Mouse (Mus musculus) liver, embryonic 15.5 days (tissue): ENCODE results near the gene Hoxa4. TPM values are rescaled to one million over a fixed set of nuclear protein-coding genes. Genes with fewer than 3 reads are reported as not detected.

ENCODE experiments used
- ATAC-seq: fragments of 200-750 bp; cut with Nextera tagmentation; 2 replicates; pipeline ENCODE4 v1.8.0; 2017; ENCODE audit warnings: moderate number of reproducible peaks, mild to moderate bottlenecking, moderate library complexity; ENCODE audit not compliant: insufficient read depth
- H3K27ac ChIP-seq: fragments of 300-500 bp; sonication (generic); replicated peaks from 2 replicates; pipeline ENCODE4 v1.5.1; 2015; ENCODE audit warnings: mild to moderate bottlenecking, inconsistent platforms
- H3K27me3 ChIP-seq: fragments of 300-500 bp; sonication (generic); 2 replicates; pipeline ENCODE4 v1.6.1; 2015; ENCODE audit warnings: mild to moderate bottlenecking, inconsistent platforms
- H3K36me3 ChIP-seq: fragments of 300-500 bp; sonication (generic); replicated peaks from 2 replicates; pipeline ENCODE4 v1.6.1; 2015; ENCODE audit warnings: moderate library complexity, mild to moderate bottlenecking, inconsistent platforms
- H3K4me1 ChIP-seq: fragments of 300-500 bp; sonication (generic); replicated peaks from 2 replicates; pipeline ENCODE4 v1.6.1; 2015; ENCODE audit warnings: inconsistent platforms
- H3K4me2 ChIP-seq: fragments of 300-500 bp; sonication (generic); 2 replicates; pipeline ENCODE4 v1.6.1; 2015; ENCODE audit warnings: moderate library complexity, mild to moderate bottlenecking, inconsistent platforms
- H3K4me3 ChIP-seq: fragments of 300-500 bp; sonication (generic); replicated peaks from 2 replicates; pipeline ENCODE4 v1.5.1; 2015; ENCODE audit warnings: mild to moderate bottlenecking, inconsistent platforms
- H3K9ac ChIP-seq: fragments of 300-500 bp; sonication (generic); 2 replicates; pipeline ENCODE4 v1.6.1; 2015; ENCODE audit warnings: moderate library complexity, mild to moderate bottlenecking, inconsistent platforms
- H3K9me3 ChIP-seq: fragments of 300-500 bp; sonication (generic); replicated peaks from 2 replicates; pipeline ENCODE4 v1.6.1; 2016; ENCODE audit warnings: inconsistent platforms
- WGBS: fragments of 180-500 bp; shearing (Covaris S2); methylation state at CpG from one replicate; pipeline ENCODE4 v1.1.7; 2015; ENCODE audit warnings: mixed read lengths; ENCODE audit not compliant: insufficient replicate concordance; 5-methylcytosine and 5-hydroxymethylcytosine counted together
- microRNA counts: library from miRNA; unstranded; fragments of <30 nt; microRNA quantifications from one replicate; lab custom pipeline; 2016
- microRNA-seq: library from miRNA; unstranded; fragments of <30 nt; microRNA quantifications from one replicate; pipeline ENCODE4, GENCODE M21; 2016
- polyA plus RNA-seq: library from polyadenylated mRNA; unstranded; fragments of >200 nt; fragmentation: Nextera tagmentation; extraction: Ambion mirVana; gene quantifications from 2 replicates; pipeline ENCODE4 v1.2.1, GENCODE M21; 2015

Hoxa4 gene
- polyA plus RNA-seq, 1 experiment from 2014 or later = 0.07 TPM

DNA sequence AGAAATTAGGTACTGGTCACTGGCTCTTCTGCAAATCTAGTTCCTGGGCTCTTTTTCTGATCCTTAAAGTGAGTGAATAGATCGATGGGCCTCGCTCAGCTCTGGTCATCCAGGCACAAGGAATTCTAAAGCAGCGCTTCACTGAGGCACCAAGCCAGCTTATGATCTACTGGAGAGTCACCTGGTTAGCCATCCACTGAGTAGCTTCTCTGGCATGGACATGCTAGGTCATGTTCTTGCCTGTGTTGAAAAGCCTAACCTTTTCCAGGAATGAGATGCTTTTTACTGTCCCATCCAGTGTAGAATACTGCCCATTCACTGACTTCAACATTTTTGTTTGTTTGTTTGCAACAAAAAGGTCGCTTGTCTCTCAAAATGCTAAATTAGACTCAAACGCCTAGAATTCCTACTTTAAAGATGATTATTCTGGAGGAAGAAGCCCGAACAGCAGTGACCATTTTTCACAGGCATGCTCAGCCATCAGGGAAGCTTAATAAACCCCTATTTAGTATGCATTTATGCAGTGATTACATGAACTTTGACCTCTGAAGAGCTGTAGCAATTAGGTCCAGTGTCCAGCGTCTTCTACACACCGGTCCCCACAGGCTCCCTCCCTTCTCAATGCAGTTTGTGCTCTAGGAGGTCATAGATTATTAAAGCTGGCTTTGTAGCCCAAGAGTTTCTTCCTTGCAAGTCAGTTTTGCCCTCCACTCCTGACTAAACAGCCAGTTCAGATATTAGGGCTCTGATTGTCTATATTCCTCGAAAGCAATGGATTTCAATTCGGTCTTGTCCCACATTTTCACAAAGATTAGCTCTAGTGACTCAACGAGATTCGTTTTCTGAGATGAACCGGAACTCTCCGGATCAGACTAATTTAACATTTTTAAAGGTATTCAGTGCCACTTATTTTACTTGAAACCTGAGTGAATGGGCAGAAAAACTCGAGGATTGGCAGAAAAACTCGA lies 39.0 kb downstream of the Hoxa4 start:
- H3K4me1 ChIP-seq = no peaks in the 10 kb centered on the region; the same call in 1 of the 2 replicates
- H3K27me3 ChIP-seq = peaks cover 82% of the 10 kb centered on the region
- no peaks in the 10 kb centered on the region for H3K9me3 ChIP-seq
- WGBS = 21% methylated on average over 16 of the region's 16 CpGs
- H3K9ac ChIP-seq = no peak overlapping the region
- H3K27ac ChIP-seq = no peak overlapping the region
- H3K4me2 ChIP-seq = no peak overlapping the region
- ATAC-seq = no peak
- H3K4me3 ChIP-seq = no peak overlapping the region
- H3K36me3 ChIP-seq = no peaks in the 10 kb centered on the region

DNA sequence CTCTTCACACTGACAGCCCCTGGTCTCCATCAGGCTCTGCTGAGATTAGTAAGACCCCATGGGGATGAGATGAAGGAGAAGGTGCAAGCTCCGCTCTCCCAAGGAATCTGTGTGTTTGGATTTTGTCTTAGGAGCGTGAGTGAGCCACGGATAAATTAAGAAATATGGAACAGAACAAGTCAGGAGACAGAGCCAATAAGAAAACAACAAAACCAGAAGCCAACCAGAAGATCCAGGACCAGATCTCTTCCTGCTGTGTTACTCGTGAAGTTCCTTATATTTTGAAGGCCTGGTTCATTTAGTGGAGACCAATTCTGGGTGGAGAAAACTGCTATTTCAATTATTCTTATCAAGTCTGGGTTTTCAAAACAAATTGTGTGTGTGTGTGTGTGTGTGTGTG lies 40.0 kb downstream of the Hoxa4 start:
- Histone ChIP-seq H3K9ac (no peak overlapping the region), H3K27ac (no peak overlapping the region), H3K27me3 (peaks cover 79% of the 10 kb centered on the region), H3K36me3 (no peaks in the 10 kb centered on the region), H3K4me3 (no peak overlapping the region), H3K4me1 (no peaks in the 10 kb centered on the region; the same call in 1 of the 2 replicates), H3K9me3 (no peaks in the 10 kb centered on the region), H3K4me2 (no peak overlapping the region)
- no peak for ATAC-seq
- 26% methylated on average over 4 of the region's 4 CpGs for WGBS

DNA sequence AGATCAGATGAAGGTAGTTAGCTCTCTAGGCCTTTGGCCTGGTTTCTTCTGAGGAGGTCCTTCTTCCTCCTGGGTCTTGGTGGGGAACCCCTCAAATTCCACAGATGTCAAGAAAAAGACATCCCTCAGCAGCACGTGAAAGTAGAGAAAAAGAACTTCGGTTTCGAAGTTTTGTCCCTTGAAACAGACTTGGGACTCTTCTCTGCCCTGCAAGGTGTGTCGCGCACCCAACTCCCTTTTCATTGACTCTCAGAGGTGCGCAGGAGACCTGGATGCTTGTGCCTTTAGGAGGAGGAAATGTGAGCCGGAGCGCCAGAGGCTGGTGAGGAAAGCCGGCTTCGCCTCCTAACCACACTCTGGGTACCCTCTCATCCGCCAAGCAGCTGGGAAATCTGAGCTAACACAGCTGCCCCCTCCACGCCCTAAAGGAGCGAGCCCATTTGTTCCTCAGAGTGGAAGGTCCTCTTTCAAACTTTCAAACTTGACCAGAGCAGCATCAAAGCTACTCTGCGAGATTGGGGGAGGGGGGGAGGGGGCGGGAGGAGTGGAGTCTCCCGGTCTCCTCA lies 41.1 kb downstream of the Hoxa4 start:
- Histone ChIP-seq H3K27me3 (peaks cover 73% of the 10 kb centered on the region), H3K9ac (no peak overlapping the region), H3K4me1 (no peaks in the 10 kb centered on the region), H3K4me3 (no peak overlapping the region), H3K27ac (no peak overlapping the region), H3K36me3 (no peaks in the 10 kb centered on the region), H3K9me3 (no peaks in the 10 kb centered on the region), H3K4me2 (no peak overlapping the region)
- WGBS = 9% methylated on average over 16 of the region's 16 CpGs
- ATAC-seq = no peak

MicroRNA genes within 50 kb of the gene (microRNA counts, 519-probe panel; counts per million panel counts)
- 2,025 counts per million, percentile 24 among the panel's probes with 10 or more counts for microRNA mmu-miR-196b (lab: Ali Mortazavi, UCI)

Small RNA genes lying within 50 kb of the gene (microRNA-seq; reads per million reads assigned to microRNA genes)
- gene Mir196b = 700 reads per million, percentile 73 among the genes with 10 or more reads in this experiment

Other genes with a start within 250 kb of the Hoxa4 start
- 16.6 and 19.1 TPM in 2 replicates for gene Skap2, start 179.2 kb downstream of the Hoxa4 start, polyA plus RNA-seq
- 0.31 and 0.58 TPM in 2 replicates for gene Hoxa1, start 33.4 kb downstream of the Hoxa4 start, polyA plus RNA-seq
- gene Hoxa2, start 26.9 kb downstream of the Hoxa4 start, polyA plus RNA-seq = 0.29 and 0.37 TPM in 2 replicates
- 0.05 TPM in 2 replicates for gene 5730596B20Rik, start 14.3 kb downstream of the Hoxa4 start, polyA plus RNA-seq
- 0.41 and 0.74 TPM in 2 replicates for gene Hoxa5, start 12.8 kb upstream of the Hoxa4 start, polyA plus RNA-seq
- not detected in 2 replicates for gene Hoxa6, start 17.0 kb upstream of the Hoxa4 start, polyA plus RNA-seq
- gene Hoxa3, start 21.6 kb upstream of the Hoxa4 start, polyA plus RNA-seq = 0.18 and 0.20 TPM in 2 replicates
- gene Gm28308, start 21.6 kb upstream of the Hoxa4 start, polyA plus RNA-seq = not detected in 2 replicates
- gene Hoxa7, start 30.1 kb upstream of the Hoxa4 start, polyA plus RNA-seq = 0.23 and 0.37 TPM in 2 replicates
- 0.23 and 0.43 TPM in 2 replicates for gene Hoxa9, start 39.3 kb upstream of the Hoxa4 start, polyA plus RNA-seq
- 0.07 and 0.08 TPM in 2 replicates for gene Hoxa10, start 49.1 kb upstream of the Hoxa4 start, polyA plus RNA-seq
- not detected in 2 replicates for gene Hoxa11, start 54.1 kb upstream of the Hoxa4 start, polyA plus RNA-seq
- not detected in 2 replicates for gene Hoxa13, start 69.1 kb upstream of the Hoxa4 start, polyA plus RNA-seq
- gene Evx1, start 121.7 kb upstream of the Hoxa4 start, polyA plus RNA-seq = not detected in 2 replicates